Mouse (Mus musculus): ENCODE measurements around the gene Rtf1. TPM values are rescaled to one million over a fixed set of nuclear protein-coding genes. Genes with fewer than 3 reads are reported as not detected.
"Not testable (repeated sequence)": the region's sequence is repeated elsewhere in the genome, so short reads cannot be mapped to it uniquely, and the experiment has no call there.

The Rtf1 gene
- 20.3 and 24.0 TPM in 2 replicates for polyA plus RNA-seq (2014; fragmentation: Nextera tagmentation; extraction: Ambion mirVana)

DNA sequence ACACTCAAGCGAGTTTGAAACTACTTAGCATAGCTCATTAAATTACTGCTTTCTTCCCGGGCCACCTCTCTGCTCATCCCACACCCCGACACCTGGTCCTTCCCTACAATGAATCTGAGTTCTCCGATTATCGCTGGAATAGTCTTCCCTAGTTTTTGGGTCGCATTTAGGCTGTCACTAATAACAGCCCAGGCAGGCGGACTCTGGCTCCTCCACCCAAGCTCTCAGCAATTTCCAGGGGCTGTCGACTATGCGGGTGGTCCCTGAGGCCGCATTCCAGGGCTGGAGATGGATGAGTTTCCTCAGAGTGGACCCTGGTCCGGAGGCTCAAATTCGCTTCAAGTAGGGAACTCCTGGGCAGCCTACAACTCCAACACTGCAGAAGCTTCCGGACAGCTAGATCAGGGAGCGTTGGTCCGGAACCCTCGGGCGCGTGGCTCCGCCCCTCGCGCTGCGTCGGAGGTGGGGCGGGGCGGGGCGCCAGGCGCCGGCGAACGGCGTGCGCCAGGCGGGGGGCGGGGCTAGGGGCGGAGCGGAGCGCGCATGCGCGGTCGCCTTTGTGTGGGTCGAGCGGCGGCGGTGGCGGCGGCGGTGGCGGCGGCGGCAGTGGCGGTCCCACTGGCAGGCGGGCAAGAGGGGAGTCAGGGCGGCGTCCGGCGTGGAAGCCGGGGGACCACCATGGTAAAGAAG, at the start of gene Rtf1:
Gene Rtf1 (plus strand): TSS at position 544 of the 690 bp plus-strand sequence.
- H3K4me2 ChIP-seq: peak within 1 kb of the TSS; percentile 72

GRCm38 (mm10) chr2:119636781-119637180, 38.1 kb upstream of the Rtf1 start:
- H3K9me3 ChIP-seq (replicated peaks; ENCODE audit: control insufficient read depth, low read length): no peaks in the 10 kb centered on the region
- 81% methylated on average over 1 of the region's 1 CpGs for WGBS (ENCODE audit: insufficient replicate concordance)
- no peak overlapping the region for H3K4me3 ChIP-seq (ENCODE audit: low read depth, low read length)
- no peak for ATAC-seq (replicated peaks; ENCODE audit: insufficient number of reproducible peaks, low FRiP score, low TSS enrichment)
- no peak overlapping the region for H3K4me2 ChIP-seq
- H3K27ac ChIP-seq (ENCODE audit: low read depth, low read length): no peak overlapping the region
- H3K27me3 ChIP-seq (ENCODE audit: control insufficient read depth, insufficient read depth, low read length): no peaks in the 10 kb centered on the region
- no peaks in the 10 kb centered on the region for H3K4me1 ChIP-seq (ENCODE audit: control insufficient read depth, insufficient read depth, low read length)
- peaks cover 41% of the 10 kb centered on the region for H3K36me3 ChIP-seq (ENCODE audit: control insufficient read depth, insufficient read depth, low read length)
- H3K9ac ChIP-seq (ENCODE audit: low read depth, low read length): no peak overlapping the region

More for the DNA sequence above, at the start of gene Rtf1:
- Histone ChIP-seq H3K4me1 (ENCODE audit: control insufficient read depth, insufficient read depth, low read length) (peaks cover 6% of the 10 kb centered on the region; the same call in 1 of the 2 replicates), H3K27ac (ENCODE audit: low read depth, low read length) (peak within 1 kb of the TSS; percentile 87), H3K4me3 (ENCODE audit: low read depth, low read length) (peak within 1 kb of the TSS; percentile 98), H3K27me3 (ENCODE audit: control insufficient read depth, insufficient read depth, low read length) (no peaks in the 10 kb centered on the region), H3K9me3 (replicated peaks; ENCODE audit: control insufficient read depth, low read length) (no peaks in the 10 kb centered on the region), H3K9ac (ENCODE audit: low read depth, low read length) (peak within 1 kb of the TSS; percentile 95), H3K36me3 (ENCODE audit: control insufficient read depth, insufficient read depth, low read length) (no peaks in the 10 kb centered on the region)
- 0% methylated on average over 52 of the region's 58 CpGs for WGBS (ENCODE audit: insufficient replicate concordance)
- ATAC-seq (replicated peaks; ENCODE audit: insufficient number of reproducible peaks, low FRiP score, low TSS enrichment): peak; percentile 95

DNA sequence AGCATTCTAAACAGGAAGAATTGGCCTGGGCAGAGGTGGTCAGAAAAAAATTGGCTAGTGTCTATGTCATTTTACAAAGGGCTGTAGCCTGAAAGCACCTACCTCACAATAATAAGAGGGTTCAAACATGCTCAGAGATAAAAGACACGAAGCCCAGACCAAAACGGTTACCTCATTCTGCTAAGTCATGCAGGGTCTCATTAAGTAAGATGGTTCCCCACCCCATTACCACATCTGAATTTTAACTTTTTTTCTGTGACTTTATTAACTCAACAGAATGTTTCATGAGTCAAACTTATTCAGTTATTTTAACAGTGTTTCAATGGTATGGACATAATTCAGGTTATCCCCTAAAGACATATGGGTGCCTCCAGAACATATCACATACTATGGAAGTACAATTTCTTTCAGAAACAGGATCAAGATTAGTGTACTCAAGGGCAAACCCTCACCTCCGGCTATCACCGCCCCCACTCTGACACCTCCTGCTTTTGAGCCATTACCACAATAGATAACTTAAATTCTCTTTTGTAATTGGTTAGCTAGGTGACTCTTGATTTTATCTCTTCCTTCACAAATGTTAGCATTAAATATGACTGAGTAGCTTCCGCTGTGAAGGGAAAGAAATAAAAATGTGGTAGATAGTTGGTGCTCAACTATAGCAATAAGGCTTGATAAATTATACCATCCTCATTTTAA, 33.5 kb upstream of the Rtf1 start:
- WGBS (ENCODE audit: insufficient replicate concordance): 92% methylated on average over 5 of the region's 5 CpGs

DNA sequence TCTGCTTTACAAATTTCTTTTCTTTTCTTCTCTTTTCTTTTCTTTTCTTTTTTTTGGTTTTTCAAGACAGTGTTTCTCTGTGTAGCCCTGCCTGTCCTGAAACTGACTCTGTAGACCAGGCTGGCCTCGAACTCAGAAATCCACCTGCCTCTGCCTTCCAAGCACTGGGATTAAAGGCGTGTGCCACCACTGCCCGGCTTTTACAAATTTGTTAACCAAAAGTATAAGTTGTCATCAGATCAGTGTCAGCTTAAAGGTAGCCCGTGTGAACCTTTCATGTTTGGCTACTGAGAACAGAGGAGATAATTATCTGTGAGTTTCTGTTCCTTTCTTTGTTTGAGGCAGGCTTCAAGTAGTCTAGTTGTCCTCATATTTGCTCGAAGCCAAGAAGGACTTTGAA, 30.6 kb upstream of the Rtf1 start:
- Histone ChIP-seq H3K4me3 (ENCODE audit: low read depth, low read length) (no peak overlapping the region), H3K9ac (ENCODE audit: low read depth, low read length) (no peak overlapping the region), H3K4me2 (no peak overlapping the region), H3K9me3 (replicated peaks; ENCODE audit: control insufficient read depth, low read length) (no peaks in the 10 kb centered on the region), H3K4me1 (ENCODE audit: control insufficient read depth, insufficient read depth, low read length) (no peaks in the 10 kb centered on the region), H3K36me3 (ENCODE audit: control insufficient read depth, insufficient read depth, low read length) (peaks cover 38% of the 10 kb centered on the region), H3K27me3 (ENCODE audit: control insufficient read depth, insufficient read depth, low read length) (no peaks in the 10 kb centered on the region), H3K27ac (ENCODE audit: low read depth, low read length) (no peak overlapping the region)
- no peak for ATAC-seq (replicated peaks; ENCODE audit: insufficient number of reproducible peaks, low FRiP score, low TSS enrichment)
- WGBS (ENCODE audit: insufficient replicate concordance): 87% methylated on average over 5 of the region's 5 CpGs

More for the DNA sequence above, 33.5 kb upstream of the Rtf1 start:
- Histone ChIP-seq H3K9ac (ENCODE audit: low read depth, low read length) (no peak overlapping the region), H3K9me3 (replicated peaks; ENCODE audit: control insufficient read depth, low read length) (no peaks in the 10 kb centered on the region), H3K27ac (ENCODE audit: low read depth, low read length) (no peak overlapping the region), H3K4me1 (ENCODE audit: control insufficient read depth, insufficient read depth, low read length) (no peaks in the 10 kb centered on the region), H3K27me3 (ENCODE audit: control insufficient read depth, insufficient read depth, low read length) (no peaks in the 10 kb centered on the region), H3K4me2 (no peak overlapping the region), H3K4me3 (ENCODE audit: low read depth, low read length) (no peak overlapping the region), H3K36me3 (ENCODE audit: control insufficient read depth, insufficient read depth, low read length) (peaks cover 34% of the 10 kb centered on the region)
- no peak for ATAC-seq (replicated peaks; ENCODE audit: insufficient number of reproducible peaks, low FRiP score, low TSS enrichment)

DNA sequence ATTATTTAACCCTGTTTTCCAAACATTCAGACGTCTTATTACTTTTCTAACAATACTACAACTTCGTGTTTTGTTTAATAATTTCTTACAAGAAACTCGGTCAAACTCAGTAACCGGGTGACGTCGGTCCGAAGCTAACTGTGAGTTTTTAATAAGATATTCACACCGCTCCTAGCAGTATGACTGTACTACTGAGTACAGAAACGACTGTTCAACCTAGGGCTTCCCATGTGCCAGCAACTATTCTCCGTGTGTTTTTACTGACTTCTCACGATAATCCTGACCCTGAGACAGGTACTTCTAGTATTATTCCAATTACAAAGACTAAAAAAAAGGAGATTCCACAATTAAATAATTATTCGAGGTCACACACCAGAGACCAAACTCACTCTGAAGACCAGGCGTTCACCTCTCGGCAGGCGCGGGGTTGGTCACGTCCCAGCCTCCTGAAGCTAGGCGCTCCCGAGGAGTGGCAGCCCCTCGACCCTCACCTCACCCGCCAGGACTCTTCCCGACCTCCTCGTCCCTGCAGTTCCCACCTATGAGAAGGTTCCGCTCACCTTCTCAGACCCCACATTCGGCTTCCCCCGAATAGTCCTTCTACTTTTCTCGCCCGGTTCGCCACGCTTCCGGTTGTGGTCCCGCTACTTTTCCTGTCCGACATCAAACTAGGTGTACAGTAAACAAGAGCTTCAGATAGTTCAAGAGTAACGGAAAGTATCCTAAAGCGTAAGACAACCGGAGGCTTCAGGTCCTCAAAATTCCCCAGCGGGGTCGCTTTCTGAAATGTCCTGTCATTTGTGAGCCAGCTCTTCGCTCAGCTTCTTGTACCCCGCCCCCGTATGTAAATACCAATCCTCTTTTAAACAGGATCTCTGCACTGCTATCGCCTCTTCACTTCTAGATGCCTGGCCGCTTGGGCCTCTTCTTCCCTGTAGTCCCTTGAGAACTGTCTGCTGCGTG, 12.4 kb upstream of the Rtf1 start, which contains the start of gene Ndufaf1:
Gene Ndufaf1 (minus strand): TSS at position 608 of the 963 bp plus-strand sequence.
- peak within 1 kb of the TSS; percentile 68 for H3K4me3 ChIP-seq (ENCODE audit: low read depth, low read length)
- peak within 1 kb of the TSS; percentile 67 for H3K4me2 ChIP-seq
- H3K9me3 ChIP-seq (replicated peaks; ENCODE audit: control insufficient read depth, low read length): no peaks in the 10 kb centered on the region
- H3K27me3 ChIP-seq (ENCODE audit: control insufficient read depth, insufficient read depth, low read length): no peaks in the 10 kb centered on the region
- peaks cover 3% of the 10 kb centered on the region; the same call in 1 of the 2 replicates for H3K4me1 ChIP-seq (ENCODE audit: control insufficient read depth, insufficient read depth, low read length)
- 2% methylated on average over 44 of the region's 44 CpGs for WGBS (ENCODE audit: insufficient replicate concordance)
- ATAC-seq (replicated peaks; ENCODE audit: insufficient number of reproducible peaks, low FRiP score, low TSS enrichment): no peak; the same call in 1 of the 2 replicates
- 0 out of 2 replicates have a peak, but pooled peaks cover 2% of the 10 kb centered on the region for H3K36me3 ChIP-seq (ENCODE audit: control insufficient read depth, insufficient read depth, low read length)
- H3K9ac ChIP-seq (ENCODE audit: low read depth, low read length): peak within 1 kb of the TSS; percentile 81
- no peak within 1 kb of the TSS for H3K27ac ChIP-seq (ENCODE audit: low read depth, low read length)

- not testable (repeated sequence) for H3K9me3 ChIP-seq (replicated peaks; ENCODE audit: control insufficient read depth, low read length); ATAC-seq (replicated peaks; ENCODE audit: insufficient number of reproducible peaks, low FRiP score, low TSS enrichment); H3K27ac ChIP-seq (ENCODE audit: low read depth, low read length); H3K4me1 ChIP-seq (ENCODE audit: control insufficient read depth, insufficient read depth, low read length); H3K9ac ChIP-seq (ENCODE audit: low read depth, low read length); H3K4me2 ChIP-seq; H3K36me3 ChIP-seq (ENCODE audit: control insufficient read depth, insufficient read depth, low read length); H3K27me3 ChIP-seq (ENCODE audit: control insufficient read depth, insufficient read depth, low read length); H3K4me3 ChIP-seq (ENCODE audit: low read depth, low read length)
- WGBS (ENCODE audit: insufficient replicate concordance): 69% methylated on average over 18 of the region's 23 CpGs
These were observed 9.1 kb upstream of the Rtf1 start for GRCm38 (mm10) chr2:119665744-119666143.

DNA sequence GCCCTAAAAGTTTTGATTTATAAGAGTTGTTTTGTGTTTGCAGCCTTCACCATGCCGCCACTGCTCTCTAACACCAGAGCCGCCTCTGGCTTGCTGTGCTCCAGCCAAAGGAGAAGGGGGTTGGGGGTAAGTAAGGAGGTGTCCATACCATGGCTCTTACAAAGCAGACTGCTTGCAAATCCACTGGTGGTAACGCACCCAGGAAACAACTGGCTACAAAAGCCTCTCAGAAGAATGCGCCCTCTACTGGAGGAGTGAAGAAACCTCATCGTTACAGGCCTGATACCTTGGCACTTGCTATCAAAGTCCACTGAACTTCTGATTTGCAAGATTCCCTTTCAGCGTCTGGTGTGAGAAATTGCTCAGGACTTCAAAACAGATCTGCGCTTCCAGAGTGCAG, 5.9 kb upstream of the Rtf1 start:
- Histone ChIP-seq H3K27ac (ENCODE audit: low read depth, low read length) (no peak overlapping the region), H3K4me3 (ENCODE audit: low read depth, low read length) (no peak overlapping the region), H3K4me2 (no peak overlapping the region), H3K9ac (ENCODE audit: low read depth, low read length) (no peak overlapping the region), H3K4me1 (ENCODE audit: control insufficient read depth, insufficient read depth, low read length) (no peaks in the 10 kb centered on the region), H3K36me3 (ENCODE audit: control insufficient read depth, insufficient read depth, low read length) (no peaks in the 10 kb centered on the region), H3K27me3 (ENCODE audit: control insufficient read depth, insufficient read depth, low read length) (no peaks in the 10 kb centered on the region), H3K9me3 (replicated peaks; ENCODE audit: control insufficient read depth, low read length) (no peaks in the 10 kb centered on the region)
- no peak for ATAC-seq (replicated peaks; ENCODE audit: insufficient number of reproducible peaks, low FRiP score, low TSS enrichment)
- WGBS (ENCODE audit: insufficient replicate concordance): 16% methylated on average over 7 of the region's 7 CpGs

DNA sequence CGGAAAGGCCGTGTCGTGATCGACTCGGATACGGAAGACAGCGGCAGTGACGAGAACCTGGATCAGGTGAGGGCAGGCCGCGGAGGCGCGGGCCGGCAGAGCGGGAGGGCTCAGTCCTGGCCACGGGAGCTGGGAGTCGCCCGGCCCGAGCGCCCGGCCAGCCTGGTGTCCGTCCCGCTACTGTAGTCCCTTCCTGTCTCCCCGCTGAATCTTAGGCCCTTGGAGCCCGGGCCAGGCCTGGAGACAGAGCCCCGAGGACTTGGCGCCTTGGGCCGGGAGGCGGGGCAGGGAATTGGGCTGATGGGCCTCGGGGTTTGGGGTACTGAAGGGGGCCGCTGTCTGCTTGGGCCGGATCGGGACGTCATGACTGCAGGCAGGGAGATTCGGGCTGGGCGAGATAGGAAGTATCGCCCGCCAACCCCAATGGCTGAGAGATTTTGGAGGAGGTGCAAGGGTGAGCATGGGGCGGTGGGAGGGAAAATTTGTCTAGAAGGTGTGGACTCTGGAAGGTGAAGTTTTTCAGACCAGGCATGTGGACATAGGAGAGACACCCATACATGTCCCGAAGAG, 432 bp downstream of the Rtf1 start:
- H3K4me2 ChIP-seq: peak overlapping the region; percentile 72
- peak overlapping the region; percentile 87 for H3K27ac ChIP-seq (ENCODE audit: low read depth, low read length)
- peak; percentile 82 for ATAC-seq (replicated peaks; ENCODE audit: insufficient number of reproducible peaks, low FRiP score, low TSS enrichment)
- no peaks in the 10 kb centered on the region for H3K36me3 ChIP-seq (ENCODE audit: control insufficient read depth, insufficient read depth, low read length)
- no peaks in the 10 kb centered on the region for H3K9me3 ChIP-seq (replicated peaks; ENCODE audit: control insufficient read depth, low read length)
- peak overlapping the region; percentile 95 for H3K9ac ChIP-seq (ENCODE audit: low read depth, low read length)
- peaks cover 6% of the 10 kb centered on the region; the same call in 1 of the 2 replicates for H3K4me1 ChIP-seq (ENCODE audit: control insufficient read depth, insufficient read depth, low read length)
- no peaks in the 10 kb centered on the region for H3K27me3 ChIP-seq (ENCODE audit: control insufficient read depth, insufficient read depth, low read length)
- peak overlapping the region; percentile 98 for H3K4me3 ChIP-seq (ENCODE audit: low read depth, low read length)
- under 1% methylated on average over 39 of the region's 39 CpGs for WGBS (ENCODE audit: insufficient replicate concordance)
